Mouse (Mus musculus): Measurements from ENCODE around the gene Ugt2a3.
"Not testable (repeated sequence)": the region's sequence is repeated elsewhere in the genome, so short reads cannot be mapped to it uniquely, and the experiment has no call there.

Gene Ugt2a3

DNA sequence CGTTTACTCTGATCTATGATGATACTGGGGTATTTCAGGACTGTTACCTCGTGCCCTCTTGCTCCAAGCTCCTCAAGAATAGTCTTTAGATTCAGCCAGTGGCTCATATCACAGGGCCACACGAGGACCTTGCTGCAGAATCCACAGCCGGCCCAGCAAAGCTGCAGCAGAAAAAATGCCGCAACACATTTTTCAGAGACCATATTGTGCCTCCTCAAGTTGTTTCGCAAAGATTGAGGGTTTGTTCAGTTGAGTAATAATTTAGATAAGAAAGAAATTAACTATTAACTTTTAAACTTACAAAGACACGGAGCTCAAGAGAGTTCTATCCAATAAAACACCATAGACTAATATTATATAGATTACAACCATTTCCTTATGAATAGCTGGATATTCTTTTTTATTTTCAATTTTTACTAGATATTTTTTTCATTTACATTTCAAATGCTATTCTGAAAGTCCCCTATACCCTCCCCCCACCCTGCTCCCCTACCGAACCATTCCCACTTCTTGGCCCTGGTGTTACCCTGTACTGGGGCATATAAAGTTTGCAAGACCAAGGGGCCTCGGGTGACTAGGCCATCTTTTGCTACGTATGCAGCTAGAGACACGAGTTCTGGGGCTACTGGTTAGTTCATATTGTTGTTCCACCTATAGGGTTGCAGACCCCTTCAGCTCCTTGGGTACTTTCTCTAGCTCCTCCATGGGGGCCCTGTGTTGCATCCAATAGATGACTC, at the start of gene Ugt2a3:
Gene Ugt2a3, minus strand, starts transcription at position 235 of the 737 bp plus-strand sequence.
- DNase-seq: no peak

DNA sequence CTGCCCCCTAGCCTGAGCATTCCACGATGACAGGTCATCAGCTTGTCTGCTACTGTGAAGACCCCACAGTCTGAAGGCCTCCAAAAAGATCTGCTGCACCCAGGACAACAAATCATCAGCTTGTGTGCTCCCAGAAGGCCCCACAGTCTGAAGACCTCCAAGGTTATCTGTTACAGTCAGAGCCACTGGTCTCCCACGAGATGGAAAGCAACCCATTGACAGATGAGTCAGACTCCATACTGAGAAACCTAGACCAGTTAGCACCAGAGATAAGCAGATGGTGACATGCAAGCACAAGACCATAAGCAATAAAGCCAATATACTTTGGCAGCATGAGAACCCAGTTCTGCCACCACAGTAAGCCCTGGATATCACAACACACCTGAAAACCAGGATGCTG, 43.2 kb upstream of the Ugt2a3 start:
- DNase-seq: no peak

- no peak for DNase-seq
These were observed 42.8 kb upstream of the Ugt2a3 start for GRCm38 (mm10) chr5:87379825-87380224.

DNA sequence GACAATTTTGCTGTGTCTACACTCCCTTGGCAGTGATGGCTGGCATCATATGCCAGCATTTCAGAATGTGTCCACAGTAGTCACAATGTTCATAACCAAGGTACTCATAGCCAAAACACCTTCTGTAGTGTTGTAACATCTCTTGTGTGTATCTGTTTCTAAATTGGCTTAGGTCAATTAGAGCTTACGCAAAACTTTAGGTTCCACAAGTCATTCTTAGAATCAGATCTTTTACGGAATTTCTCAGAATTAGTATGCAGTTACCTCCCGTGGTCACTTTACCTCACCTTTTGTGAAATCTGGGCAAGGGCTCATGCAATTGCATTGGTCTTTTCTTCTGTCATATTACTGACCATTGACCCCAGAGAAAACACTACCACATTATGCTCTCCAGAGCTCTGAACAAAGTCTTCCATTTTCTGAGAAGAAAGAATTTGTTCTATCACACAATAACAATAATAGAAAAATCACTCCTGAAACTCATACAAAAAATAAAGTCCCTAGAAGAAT, 38.9 kb upstream of the Ugt2a3 start:
- DNase-seq: no peak

DNA sequence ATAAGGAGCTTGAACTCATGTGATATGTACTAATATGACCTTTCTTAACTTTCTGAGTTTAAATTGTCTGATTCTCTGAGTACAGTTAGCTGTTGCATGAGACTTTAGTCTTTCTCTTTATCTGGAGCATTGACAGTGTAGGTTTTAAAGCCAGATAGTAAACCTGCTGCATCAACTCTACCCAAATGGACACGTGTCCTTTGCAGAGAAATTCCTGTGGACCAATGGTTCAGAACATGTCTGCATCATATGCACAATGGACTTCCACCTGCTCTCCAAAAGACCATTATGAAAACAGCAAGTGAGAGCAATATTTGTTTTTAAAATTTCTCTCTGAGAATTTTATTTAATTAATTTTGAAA, 36.5 kb upstream of the Ugt2a3 start:
- DNase-seq: no peak

DNA sequence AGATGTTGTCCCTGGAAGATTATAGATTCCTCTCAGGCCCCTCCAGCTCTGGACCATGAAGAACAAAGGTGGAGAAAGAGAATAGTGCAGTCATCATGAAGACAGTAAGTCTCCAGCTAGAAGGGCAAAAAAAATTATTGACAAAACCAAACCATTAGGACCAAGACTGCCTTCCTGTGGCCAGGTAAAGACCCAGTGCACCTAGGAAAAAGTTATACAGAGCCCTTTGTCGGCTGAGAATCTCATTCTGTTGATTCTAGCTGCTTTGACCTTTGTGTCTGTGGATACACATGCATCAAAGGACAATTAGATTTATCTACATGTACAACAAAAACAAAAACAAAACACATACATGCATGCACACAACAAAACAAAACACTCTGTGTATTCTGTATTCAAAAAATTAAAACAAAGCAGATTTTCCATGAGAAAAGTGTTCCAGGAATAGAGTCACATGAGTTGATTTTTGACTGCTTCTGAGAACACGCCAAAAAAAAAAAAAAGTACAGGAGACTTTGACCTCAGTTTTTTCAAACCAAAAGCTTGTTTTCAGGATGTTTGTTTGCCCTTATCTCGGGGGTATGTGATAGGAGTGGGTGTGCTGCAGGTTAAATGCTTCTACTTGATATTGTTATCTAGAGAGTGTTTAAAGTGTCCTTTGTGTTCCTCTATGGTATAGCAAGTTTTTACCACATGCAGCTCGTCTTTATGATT, 36.0 kb upstream of the Ugt2a3 start:
- DNase-seq: not testable (repeated sequence)

GRCm38 (mm10) chr5:87350350-87350749, 13.4 kb upstream of the Ugt2a3 start:
- DNase-seq: no peak

DNA sequence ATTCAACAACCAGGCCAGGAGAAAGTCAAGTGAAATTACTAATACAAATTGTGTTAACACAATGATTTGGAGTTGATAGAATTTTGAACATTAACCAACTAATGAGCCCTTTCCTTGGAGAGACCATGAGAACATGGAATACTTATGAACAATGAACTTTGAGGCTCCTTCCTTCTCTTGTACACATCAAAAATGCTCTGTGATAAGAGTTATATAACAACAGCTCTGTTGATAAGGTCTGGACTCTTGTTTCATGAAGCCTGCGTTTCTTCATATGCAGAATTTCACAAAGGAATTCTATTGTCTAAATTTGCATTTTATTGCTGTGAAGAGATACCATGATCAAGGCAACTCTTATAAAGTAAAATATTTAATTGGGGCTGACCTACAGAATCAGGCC, 12.2 kb upstream of the Ugt2a3 start:
- not testable (repeated sequence) for DNase-seq

DNA sequence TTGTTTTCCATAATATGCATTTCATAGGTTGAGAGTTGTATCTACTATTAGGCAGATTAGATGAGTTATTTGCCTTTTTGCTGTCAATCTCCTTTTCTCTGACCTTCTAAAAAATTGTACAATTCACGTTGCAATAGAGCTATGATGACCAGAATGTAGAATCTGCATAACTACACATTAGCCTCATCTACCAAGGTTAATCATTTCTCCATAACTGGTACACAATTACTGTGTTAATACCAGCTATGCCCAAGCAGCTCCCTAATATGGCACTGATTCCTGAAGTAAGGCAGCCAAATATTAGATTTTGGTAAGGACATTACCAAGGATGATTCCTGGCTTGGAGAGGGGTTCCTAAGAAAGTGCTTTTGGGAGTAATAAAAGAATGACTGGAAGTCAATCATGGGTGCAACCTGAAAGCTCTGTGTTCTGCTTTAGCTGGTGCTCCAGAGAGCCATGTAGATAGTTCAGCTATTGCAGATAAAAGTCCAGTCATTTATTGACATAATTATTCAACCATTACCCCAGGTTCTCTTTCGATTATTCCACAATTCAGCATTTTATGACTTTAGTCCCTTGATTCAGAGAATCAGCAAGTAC, 10.6 kb upstream of the Ugt2a3 start:
- DNase-seq: not testable (repeated sequence)

GRCm38 (mm10) chr5:87340461-87340860, 3.5 kb upstream of the Ugt2a3 start:
- DNase-seq: no peak

GRCm38 (mm10) chr5:87335199-87335598, 1.8 kb downstream of the Ugt2a3 start:
- DNase-seq: no peak

DNA sequence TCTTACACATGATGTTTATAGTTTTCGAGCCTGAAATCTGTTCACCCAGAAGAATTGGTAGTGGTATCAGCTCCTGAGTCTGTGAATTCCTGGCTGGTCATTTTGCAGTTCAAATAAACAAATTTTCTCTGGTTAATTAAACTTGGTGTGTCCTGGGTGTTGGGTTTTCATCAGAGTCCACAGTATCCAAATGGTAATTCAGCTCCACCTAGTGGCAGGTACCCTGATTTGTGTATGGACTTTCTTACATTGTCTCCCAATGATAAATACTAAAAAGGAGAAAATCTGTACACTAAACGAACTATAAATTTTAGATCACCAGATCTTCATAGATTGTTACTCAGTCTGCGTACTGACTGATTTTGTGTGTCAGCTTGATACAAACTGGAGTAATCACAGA, 3.4 kb downstream of the Ugt2a3 start:
- no peak for DNase-seq

GRCm38 (mm10) chr5:87311392-87311791, 25.6 kb downstream of the Ugt2a3 start:
- DNase-seq: no peak

- not testable (repeated sequence) for DNase-seq
These were observed 50.8 kb downstream of the Ugt2a3 start for GRCm38 (mm10) chr5:87286180-87286579.

- not testable (repeated sequence) for DNase-seq
These were observed 61.0 kb downstream of the Ugt2a3 start for GRCm38 (mm10) chr5:87275986-87276385.

- no peak for DNase-seq
These were observed 61.4 kb downstream of the Ugt2a3 start for GRCm38 (mm10) chr5:87275581-87275980.

Data from cerebellum, adult 8-10 months (tissue).